Mouse (Mus musculus) kidney, adult 2 months (tissue): ENCODE results near the gene Hdlbp.

ENCODE experiments used
- CTCF ChIP-seq: fragments of 200-500 bp; conservative IDR thresholded peaks from 2 replicates; pipeline ENCODE4 v1.5.1; 2011; ENCODE audit warnings: low read depth, mild to moderate bottlenecking, control low read depth, low read length, moderate library complexity, mixed read lengths; ENCODE audit not compliant: insufficient read depth, insufficient read length
- POLR2A ChIP-seq: fragments of 200-500 bp; IDR thresholded peaks from one replicate; pipeline ENCODE4 v1.6.1; 2011; ENCODE audit warnings: low read depth, low read length, control low read depth

GRCm38 (mm10) chr1:93475694-93476093 is 2.9 kb downstream of the Hdlbp start:
- TF ChIP-seq POLR2A (no peak), CTCF (no peak)
